Mouse (Mus musculus): ENCODE data around the gene Serpina3m.
A peak's percentile ranks its signal among the peaks of the same experiment; 100 is the strongest.
"Not testable (repeated sequence)": the region's sequence is repeated elsewhere in the genome, so short reads cannot be mapped to it uniquely, and the experiment has no call there.

Gene Serpina3m

DNA sequence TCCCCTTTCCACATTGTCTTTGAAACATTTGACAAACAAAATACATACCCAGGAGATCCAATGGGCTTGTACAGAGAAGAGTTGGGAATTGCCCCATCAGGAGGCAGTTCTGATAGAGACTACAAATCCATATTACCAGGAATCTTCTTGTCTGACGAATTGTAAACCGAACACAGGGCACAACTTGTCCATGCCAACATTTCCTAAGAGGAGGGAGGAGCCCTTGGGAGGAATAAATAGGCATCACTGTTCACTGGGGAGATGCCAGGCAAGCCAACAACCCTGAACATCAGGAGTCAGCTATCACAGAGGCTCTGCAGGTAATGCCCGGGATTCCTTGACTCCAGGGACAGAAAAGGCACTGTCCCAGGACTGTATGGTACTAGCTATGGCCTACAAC, at the start of gene Serpina3m, which contains the start of gene Serpina3k:
Gene Serpina3m, plus strand, starts transcription at position 261 of the 400 bp plus-strand sequence.
Gene Serpina3k, plus strand, starts transcription at position 261 of the 400 bp plus-strand sequence.
- not testable (repeated sequence) for DNase-seq (ENCODE audit: low spot score in 2 of 2)

DNA sequence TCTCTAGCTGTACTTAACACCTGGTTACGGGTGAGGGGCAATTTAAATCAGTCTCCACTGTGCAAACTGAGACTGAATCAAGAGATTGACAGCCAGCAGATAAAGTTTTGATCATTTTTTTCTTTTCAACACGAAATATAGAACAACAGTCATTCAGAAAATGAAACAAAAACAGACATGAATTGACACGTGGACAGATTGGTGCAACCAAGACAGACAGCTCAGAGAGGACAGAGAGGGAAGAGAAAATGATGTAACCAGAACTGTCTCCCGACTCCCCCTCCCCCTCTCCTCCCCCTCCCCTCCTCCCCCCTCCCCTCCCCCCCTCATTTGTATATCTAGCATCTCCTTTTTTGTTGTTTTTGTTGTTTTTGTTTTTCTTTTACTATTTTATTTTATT, 48.4 kb upstream of the Serpina3m start:
- DNase-seq (ENCODE audit: low spot score in 2 of 2) = no peak

DNA sequence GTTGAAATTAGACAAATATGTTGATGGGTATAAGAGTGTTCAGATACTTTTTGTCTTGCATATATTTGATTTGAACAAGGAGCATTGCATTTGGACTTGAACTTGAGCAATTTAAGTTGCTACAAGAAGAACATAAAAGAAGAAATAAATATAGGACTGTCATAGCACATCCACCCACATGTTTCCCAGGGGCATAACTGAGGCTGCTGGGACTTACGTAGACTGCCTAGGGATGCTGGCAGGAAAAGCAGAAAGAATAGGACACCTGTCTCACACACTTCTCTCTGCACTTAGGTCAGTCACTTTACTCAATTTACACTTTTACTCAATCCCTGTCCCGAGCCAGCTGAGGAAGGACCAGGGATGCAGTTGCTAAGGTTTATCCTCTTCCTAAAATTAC, 44.3 kb upstream of the Serpina3m start:
- no peak for DNase-seq (ENCODE audit: low spot score in 2 of 2)

DNA sequence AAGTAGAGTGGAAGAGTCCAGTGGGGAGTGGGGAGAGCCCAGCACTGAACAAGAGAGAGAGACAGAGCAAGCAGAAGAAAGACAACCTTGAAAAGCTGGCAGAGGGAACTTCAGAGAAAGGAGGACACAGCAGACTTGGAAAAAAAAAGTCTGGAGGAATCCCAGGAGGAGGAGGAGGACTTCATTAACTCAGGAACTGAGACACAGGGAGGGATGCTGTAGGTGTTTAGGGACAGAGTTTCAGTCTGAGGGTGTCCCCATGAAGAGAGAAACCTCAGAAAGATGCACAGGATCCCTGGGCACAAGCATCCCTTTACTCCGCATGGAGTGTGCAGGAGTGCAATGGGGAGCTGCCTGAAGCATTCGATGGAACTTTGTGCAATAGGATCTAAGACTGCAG, 40.2 kb upstream of the Serpina3m start:
- no peak for DNase-seq (ENCODE audit: low spot score in 2 of 2)

DNA sequence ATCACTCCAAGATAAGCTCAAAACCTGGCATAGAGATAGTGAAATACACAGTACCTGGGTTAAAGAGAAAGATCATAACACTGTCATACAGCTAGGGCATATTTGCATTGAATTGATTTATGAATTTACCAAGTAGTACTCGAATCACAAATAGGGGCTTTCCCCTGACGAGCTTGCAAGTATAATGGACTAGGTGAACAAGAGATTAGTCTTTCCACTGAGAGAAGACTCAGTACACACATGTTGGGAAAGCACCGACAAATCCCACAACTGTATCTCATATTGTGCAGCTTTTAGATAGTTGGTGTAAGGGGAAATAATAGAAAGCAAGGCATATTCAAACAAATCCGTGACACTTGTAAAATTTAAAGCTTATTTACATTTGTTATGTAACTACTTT, 32.3 kb upstream of the Serpina3m start:
- DNase-seq (ENCODE audit: low spot score in 2 of 2) = no peak

DNA sequence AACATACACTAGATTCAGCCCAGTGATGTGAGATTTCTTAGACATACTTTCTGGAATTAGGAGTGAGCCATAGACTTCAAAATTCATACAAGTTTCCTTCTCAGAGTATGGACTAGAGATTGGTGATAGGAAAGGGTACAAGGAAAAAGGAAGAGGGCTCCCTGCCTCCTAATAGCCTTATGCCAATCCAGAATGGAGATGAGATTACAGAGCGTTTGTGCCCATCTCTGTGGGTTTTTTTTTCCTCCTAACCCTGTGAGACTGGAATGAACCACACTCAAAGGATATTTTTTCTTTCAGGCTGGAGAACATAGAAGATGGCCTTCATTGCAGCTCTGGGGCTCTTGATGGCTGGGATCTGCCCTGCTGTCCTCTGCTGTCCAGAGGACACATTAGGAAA, 24.0 kb upstream of the Serpina3m start, which contains the start of gene Serpina3j:
Gene Serpina3j, plus strand, starts transcription at position 301 of the 400 bp plus-strand sequence.
- no peak for DNase-seq (ENCODE audit: low spot score in 2 of 2)

DNA sequence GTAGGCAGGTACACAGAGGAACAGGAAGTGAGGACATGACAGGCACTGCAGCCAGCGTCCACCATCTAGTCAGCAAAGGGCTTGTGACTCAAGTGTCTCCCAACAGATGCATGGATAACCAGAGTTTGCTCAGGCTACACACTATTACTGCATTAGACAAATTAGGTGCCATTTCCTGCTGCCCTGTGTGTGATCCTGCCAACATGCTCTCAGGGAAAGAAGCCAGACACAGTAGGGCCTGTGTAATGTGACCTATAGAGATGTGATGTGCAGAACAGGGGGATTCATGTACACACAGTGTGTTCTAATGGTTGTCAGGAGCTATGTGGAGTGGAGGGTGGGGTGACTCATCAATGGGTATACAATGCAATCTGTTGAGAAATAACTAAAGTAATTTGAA, 15.8 kb upstream of the Serpina3m start:
- DNase-seq (ENCODE audit: low spot score in 2 of 2) = no peak

DNA sequence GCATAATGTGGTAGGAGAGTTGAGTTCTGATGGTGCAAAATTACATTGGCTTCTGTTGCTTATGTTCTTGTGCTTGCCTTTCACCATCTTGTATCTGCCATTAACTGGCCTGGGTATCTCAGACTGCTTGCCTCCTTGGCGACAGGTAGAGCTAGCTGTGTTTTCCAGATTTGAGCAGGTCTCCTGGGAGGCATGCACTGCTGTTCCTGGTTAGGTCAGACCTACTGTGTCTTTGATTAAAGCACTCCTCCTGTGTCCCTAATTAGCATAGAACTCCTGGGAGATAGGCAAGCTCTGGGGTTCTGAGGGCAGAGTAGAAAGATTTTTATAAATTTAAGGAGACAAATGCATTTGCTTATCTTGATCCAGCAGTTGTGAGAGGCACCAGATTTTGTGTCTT, 6.6 kb upstream of the Serpina3m start:
- DNase-seq (ENCODE audit: low spot score in 2 of 2) = no peak

DNA sequence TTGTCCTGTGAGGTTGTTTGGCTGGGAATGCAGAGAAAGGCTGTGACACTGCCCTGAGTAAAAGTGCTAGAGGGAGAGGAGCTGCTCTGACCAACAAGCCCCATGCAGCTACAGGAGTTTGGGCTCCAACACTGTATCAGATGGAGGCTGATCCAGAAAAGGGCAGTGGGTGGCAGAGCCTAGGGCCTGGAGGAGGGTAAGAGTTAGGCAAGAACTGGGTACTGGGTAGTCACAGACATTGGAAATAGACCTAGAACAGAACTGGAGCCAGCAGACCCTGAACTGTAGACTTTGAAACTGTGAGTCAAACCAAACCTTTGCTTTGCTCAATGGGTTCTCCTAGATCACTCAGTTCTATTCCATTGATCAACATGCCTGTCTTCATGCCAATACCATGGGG, 1.4 kb upstream of the Serpina3m start:
- not testable (repeated sequence) for DNase-seq (ENCODE audit: low spot score in 2 of 2)

DNA sequence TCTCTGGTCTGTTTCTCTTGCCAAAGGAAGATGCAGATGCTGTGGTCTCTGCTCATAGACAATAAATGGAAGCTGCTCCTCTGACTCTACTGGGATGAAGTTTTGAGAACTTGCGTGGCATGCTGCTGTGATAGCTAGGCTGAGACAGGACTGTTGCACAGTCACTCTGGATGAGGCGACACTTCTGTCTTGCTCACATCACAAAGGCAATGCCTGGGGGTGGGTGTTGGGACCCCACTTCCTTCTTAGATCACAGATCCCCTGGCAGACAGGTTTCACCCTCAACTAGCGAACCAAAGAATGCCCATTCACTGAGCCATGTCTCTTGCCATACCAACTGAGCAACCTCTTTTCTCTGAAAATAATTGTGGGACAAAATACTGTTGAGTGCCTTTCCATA, 419 bp downstream of the Serpina3m start:
- no peak for DNase-seq (ENCODE audit: low spot score in 2 of 2)

DNA sequence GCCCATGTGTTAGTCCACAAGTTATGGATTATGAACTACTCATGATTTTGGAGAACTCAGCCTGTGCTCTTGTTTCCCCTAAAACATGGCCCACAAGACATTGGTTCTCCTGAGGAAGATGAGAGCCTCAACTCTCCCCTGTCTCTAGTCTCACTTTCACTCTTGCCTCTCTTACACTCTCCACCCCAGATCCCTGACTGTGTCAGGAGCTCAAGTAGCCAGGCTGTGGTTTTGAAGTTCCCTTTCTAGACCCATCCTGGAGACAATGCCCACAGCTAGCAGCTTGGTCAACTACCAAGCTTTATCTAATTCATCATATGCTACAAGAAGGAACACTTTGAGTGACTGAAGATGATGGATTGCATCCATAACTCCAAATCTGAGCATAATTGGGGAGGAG, 4.2 kb downstream of the Serpina3m start:
- not testable (repeated sequence) for DNase-seq (ENCODE audit: low spot score in 2 of 2)

DNA sequence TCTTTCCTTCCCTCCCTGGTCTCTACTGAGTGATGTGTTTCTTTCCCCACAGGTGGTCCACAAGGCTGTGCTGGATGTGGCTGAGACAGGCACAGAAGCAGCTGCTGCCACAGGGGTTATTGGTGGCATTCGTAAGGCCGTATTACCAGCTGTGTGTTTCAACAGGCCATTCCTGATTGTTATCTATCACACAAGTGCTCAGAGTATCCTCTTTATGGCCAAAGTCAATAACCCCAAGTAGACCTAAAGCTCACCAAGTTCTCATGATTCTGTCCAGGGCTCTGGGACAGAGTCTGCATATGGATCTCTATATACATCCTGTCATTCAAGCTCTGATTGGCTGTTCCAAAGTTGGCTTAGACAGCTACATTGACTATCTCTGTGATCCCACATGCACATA, 6.9 kb downstream of the Serpina3m start:
- no peak for DNase-seq (ENCODE audit: low spot score in 2 of 2)

DNA sequence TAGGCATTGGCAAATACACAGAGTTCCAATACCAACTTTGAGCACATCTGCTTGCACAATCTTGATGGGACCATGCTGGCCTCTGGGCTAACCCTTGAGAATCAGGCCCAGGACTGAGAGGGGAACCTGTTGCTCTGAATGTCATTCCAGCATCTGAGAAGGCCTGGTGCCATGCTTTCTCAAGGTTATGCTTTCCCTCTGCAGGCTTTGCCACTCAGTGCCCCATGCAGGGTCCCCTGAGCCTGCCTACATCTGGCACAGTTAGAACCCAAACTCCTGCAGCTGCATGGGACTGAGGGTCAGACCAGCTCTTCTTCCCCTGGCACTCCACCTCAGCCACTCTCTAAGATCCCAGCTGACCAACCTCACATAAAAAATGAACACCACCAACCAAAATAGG, 7.4 kb downstream of the Serpina3m start:
- DNase-seq (ENCODE audit: low spot score in 2 of 2) = no peak

DNA sequence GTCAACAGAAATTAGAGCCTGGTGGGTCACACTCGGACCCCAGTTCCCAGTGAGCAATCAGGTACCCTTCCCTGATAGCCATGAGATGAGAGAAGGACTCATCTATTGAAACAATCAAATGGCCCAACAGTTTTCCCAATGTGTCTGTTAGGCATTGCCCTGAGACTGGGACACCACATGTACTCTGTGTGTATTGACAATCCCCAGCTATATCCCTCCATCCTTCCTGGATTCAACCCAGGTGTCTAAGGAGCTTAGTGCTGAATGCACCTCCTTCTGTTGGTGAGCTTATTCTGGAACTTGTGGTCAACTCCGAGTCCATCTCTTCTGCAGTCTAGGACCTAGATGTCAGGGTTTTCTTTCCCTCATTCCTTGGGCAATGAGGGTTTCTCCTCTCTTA, 8.8 kb downstream of the Serpina3m start:
- no peak for DNase-seq (ENCODE audit: low spot score in 2 of 2)

DNA sequence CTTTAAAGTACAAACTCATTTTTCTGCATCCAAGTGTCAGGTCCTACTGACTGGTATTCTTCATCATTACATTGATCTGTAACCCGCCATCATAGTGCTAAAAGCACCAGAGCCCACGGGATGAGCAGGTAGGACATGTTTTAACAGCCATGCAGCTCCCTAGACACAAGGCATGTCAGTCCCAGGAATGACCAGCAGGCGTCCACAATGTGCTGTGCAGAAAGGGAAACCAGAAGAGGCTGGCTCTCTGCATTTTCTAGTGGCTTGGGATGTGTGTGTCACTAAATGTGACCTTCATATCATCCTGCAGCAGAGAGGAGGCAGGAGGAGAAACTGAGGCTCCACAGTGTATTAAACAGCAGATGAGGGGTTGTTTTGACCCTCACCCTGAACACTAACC, 13.5 kb downstream of the Serpina3m start:
- DNase-seq (ENCODE audit: low spot score in 2 of 2) = peak; percentile 26 to 30

DNA sequence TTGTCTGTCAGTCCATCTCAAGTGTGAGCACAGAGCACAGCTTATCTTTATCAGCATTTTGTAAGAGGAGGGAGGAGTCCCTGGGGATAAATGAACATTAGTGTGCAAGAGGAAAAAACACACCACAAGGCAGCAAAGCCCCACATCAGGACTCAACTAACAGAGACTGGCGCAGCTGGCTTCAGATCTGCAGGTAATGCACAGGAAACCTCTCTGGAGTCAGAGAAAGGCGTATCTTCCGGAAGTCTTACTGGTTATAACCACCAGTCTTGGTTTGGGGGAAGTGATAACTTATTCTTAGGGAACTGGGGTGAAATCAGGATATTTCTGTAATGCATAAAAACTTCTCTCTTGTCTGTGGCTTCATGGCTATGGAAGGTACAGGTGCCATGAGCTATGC, 17.7 kb downstream of the Serpina3m start:
- DNase-seq (ENCODE audit: low spot score in 2 of 2) = no peak

DNA sequence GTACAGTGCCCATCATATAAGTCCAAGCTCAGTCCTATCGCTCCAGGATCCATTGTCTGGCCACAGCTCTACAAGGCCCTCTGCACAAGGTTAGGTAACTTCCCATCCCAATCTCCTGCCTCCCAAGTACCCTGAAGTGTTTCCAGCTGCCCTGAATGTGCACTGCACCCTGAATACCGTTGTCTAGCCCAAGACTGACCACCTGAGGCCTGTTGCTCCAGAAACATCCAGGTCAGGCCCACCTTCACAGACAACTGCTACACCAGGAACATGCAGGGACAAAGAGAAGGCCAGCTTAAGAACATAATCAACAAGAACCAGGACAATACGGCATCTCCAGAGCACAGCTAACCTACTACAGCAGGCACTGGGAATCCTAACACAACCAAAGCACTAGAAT, 31.7 kb downstream of the Serpina3m start:
- no peak for DNase-seq (ENCODE audit: low spot score in 2 of 2)

DNA sequence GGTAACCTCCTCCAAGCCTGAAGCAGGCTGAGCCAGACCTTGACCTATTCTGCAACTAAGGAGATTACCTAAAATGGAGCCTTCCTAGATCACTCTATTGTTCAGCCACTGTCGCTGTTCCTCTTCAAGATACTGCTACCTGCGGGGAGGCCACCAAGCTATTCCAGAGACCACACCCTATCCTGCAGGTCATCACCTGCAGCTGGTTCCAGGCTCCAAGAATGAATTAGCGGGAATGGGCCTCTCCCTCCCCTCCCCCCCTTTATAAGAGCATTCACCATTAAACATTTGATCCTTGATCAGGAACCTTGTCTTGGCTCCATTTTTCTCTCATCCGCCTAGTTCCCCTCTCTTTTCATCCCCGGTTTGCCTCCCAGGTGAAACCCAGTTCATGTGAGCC, 38.9 kb downstream of the Serpina3m start:
- DNase-seq (ENCODE audit: low spot score in 2 of 2) = not testable (repeated sequence)

DNA sequence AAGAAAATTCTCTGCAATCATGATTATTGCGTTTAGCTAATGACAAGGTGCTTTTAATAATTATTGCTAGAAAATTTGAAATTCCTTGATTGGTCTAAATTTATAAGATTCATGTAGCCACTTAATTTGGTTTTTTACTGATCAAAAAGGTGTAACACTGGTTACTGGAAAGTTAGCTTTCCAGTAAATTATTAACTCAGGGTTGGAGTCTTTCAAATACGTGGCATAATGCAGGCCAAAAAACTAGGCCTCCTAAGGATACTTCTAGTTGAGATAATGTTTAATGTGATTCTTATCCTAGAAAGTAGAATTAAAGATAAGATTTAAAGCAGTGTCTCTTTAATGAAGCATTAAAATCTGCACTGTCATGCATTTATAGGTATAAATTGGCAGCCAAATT, 40.1 kb downstream of the Serpina3m start:
- not testable (repeated sequence) for DNase-seq (ENCODE audit: low spot score in 2 of 2)

DNA sequence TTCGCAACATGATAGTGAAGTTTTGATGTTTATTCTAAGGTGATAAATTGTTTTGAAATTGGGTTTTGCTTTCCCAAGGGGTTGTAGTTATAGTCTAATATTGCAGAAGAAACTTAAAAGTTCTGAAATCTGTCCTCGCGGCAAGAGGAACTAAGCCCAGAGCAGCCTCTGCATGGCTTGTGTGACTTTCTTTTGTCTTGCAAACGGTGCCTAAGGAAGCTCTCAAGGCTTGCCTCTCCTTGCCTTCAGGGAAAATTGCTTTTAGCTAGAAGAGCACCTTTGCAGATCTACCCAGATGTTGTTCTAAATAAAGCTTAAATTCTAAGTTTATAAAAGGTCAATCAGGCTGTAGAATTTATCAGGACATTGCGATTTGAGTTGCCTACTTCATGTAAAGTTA, 40.5 kb downstream of the Serpina3m start:
- DNase-seq (ENCODE audit: low spot score in 2 of 2) = not testable (repeated sequence)

DNA sequence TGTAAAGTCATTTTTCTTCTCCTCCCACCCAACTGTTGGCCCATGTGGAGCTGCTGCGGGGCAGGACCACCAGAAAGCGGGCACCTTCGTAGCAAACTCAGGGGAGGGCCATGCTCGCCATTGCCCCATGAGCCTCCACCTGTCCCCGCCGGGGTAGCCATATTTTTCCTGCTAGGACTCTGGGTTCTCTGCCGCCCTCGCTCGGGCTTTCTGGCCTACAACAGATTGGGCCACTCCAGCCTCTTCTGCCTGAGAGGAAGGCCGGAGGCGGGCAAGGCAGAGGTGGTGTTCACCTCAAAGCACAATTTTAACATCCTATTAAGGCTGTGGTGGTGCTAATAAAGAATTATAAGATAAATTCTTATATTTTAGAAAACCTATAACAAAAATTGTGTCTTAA, 41.6 kb downstream of the Serpina3m start:
- DNase-seq (ENCODE audit: low spot score in 2 of 2) = no peak

DNA sequence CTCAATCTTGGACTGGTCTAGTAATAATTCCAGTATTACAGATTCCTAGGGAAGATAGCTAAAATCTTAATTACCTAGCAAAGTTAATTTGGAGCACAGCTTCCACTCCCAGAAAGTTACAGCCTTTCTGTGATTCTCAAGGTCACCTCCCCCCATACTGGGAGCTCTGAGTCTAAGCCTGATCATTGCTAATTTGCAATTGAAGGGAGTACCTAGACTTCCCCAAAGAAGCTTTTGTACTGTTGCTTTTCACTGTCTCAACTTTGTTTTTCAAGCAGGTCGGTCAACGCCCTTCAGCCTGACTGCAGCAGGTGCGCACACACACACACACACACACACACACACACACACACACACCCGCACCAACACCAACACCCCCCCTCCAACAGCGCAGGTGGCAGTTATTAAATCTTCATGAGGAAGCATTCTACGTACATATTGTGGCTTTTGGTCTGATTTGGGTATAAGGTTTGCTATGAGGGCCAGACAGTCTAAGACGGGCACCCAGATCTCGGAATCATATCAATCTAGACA, 42.9 kb downstream of the Serpina3m start:
- not testable (repeated sequence) for DNase-seq (ENCODE audit: low spot score in 2 of 2)

DNA sequence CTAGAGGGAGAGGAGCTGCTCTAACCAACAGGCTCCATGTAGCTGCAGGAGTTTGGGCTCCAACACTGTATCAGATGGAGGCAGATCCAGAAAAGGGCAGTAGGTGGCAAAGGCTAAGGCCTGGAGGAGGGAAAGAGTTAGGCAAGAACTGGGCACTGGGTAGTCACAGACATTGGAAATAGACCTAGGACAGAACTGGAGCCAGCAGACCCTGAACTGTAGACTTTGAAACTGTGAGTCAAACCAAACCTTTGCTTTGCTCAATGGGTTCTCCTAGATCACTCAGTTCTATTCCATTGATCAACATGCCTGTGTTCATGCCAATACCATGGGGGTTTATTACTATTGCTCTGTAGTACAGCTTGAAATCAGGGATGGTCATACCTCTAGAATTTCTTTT, 47.7 kb downstream of the Serpina3m start:
- not testable (repeated sequence) for DNase-seq (ENCODE audit: low spot score in 2 of 2)

DNA sequence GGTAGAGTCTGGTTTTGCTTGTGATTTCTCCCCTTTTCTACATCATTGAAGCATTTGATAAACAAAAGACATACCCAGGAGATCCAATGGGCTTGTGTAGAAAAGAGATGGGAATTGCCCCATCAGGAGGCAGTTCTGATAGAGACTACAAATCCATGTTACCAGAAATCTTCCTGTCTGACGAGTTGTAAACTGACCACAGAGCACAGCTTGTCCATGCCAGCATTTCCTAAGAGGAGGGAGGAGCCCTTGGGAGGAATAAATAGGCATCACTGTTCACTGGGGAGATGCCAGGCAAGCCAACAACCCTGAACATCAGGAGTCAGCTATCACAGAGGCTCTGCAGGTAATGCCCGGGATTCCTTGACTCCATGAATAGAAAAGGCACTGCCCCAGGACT, 48.6 kb downstream of the Serpina3m start:
- DNase-seq (ENCODE audit: low spot score in 2 of 2) = not testable (repeated sequence)
